Mouse (Mus musculus) thymus, adult 2 months (tissue): ENCODE results near the gene Olfr1504.

Experiments
- CTCF ChIP-seq: fragments of 200-500 bp; IDR thresholded peaks from 2 replicates; pipeline ENCODE4 v1.5.1; 2012; ENCODE audit warnings: mild to moderate bottlenecking, control low read depth, low read length, moderate library complexity, borderline replicate concordance; ENCODE audit not compliant: control insufficient read depth, poor library complexity, insufficient read depth; ENCODE audit errors: extremely low read depth
- POLR2A ChIP-seq: fragments of 200-500 bp; IDR thresholded peaks from 2 replicates; pipeline ENCODE4 v1.6.1; 2012; ENCODE audit warnings: mild to moderate bottlenecking, low read length, control low read depth, moderate library complexity; ENCODE audit not compliant: control insufficient read depth, poor library complexity, insufficient read depth; ENCODE audit errors: extremely low read depth

DNA sequence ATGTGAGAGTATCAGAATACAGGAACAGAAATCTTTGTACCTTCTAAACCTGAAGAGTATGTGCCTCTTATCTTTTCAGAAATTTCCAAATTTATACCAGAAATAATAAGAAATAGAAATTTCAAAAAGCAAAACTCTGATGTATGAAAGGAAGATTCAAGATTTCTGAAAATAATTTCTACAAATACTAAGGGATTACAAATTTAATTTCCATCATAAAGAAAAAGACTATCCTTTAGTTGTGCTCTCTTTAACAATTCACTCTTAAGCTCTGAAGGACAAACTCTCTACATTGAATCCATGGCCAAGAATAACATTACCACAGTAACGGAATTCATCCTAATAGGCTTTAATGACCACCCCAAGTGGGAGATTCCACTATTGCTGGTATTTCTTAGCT is 36.2 kb downstream of the Olfr1504 start, which contains the start of gene Olfr1502:
- no peak for TF ChIP-seq CTCF
- no peak for TF ChIP-seq POLR2A
